Mouse (Mus musculus) hindbrain, postnatal 0 days (tissue): ENCODE data around the gene Xpo6. TPM values are rescaled to one million over a fixed set of nuclear protein-coding genes. Genes with fewer than 3 reads are reported as not detected.

ENCODE experiments used
- ATAC-seq: fragments of 200-750 bp; cut with Nextera tagmentation; 2 replicates; pipeline ENCODE4 v1.8.0; 2017; ENCODE audit warnings: mild to moderate bottlenecking, moderate TSS enrichment, moderate library complexity
- DNase-seq: peaks from one replicate; pipeline ENCODE4 v3.0.0-alpha.2; 2015; ENCODE audit warnings: low spot score
- H3K27ac ChIP-seq: fragments of 300-500 bp; sonication (generic); 2 replicates; pipeline ENCODE4 v1.5.1; 2014; ENCODE audit warnings: mild to moderate bottlenecking
- H3K27me3 ChIP-seq: fragments of 300-500 bp; sonication (generic); 2 replicates; pipeline ENCODE4 v1.6.1; 2014; ENCODE audit warnings: low read length, mixed read lengths; ENCODE audit not compliant: insufficient read depth
- H3K36me3 ChIP-seq: fragments of 300-500 bp; sonication (generic); 2 replicates; pipeline ENCODE4 v1.6.1; 2014; ENCODE audit warnings: low read length, mixed read lengths; ENCODE audit not compliant: insufficient read depth
- H3K4me1 ChIP-seq: fragments of 300-500 bp; sonication (generic); 2 replicates; pipeline ENCODE4 v1.6.1; 2014; ENCODE audit warnings: antibody characterized with exemption, low read length, mixed read lengths; ENCODE audit not compliant: insufficient read depth
- H3K4me2 ChIP-seq: fragments of 300-500 bp; sonication (generic); 2 replicates; pipeline ENCODE4 v1.6.1; 2014; ENCODE audit warnings: low read depth, mild to moderate bottlenecking, low read length, moderate library complexity, mixed read lengths
- H3K4me3 ChIP-seq: fragments of 300-500 bp; sonication (generic); 2 replicates; pipeline ENCODE4 v1.5.1; 2014; ENCODE audit warnings: low read length
- H3K9ac ChIP-seq: fragments of 300-500 bp; sonication (generic); replicated peaks from 2 replicates; pipeline ENCODE4 v1.6.1; 2014; ENCODE audit warnings: mild to moderate bottlenecking, low read length, moderate library complexity, mixed read lengths
- H3K9me3 ChIP-seq: fragments of 300-500 bp; sonication (generic); 2 replicates; pipeline ENCODE4 v1.6.1; 2016; ENCODE audit warnings: low read length, mixed read lengths
- CTCF ChIP-seq: IDR thresholded peaks from 2 replicates; pipeline ENCODE4 v1.5.1; 2016; ENCODE audit warnings: antibody characterized with exemption, control low read depth, low read depth
- WGBS: fragments of 180-500 bp; shearing (Covaris S2); extraction: QIAGEN DNeasy Blood & Tissue Kit; methylation state at CpG from one replicate; pipeline ENCODE4 v1.1.7; 2014; 5-methylcytosine and 5-hydroxymethylcytosine counted together
- polyA plus RNA-seq: library from polyadenylated mRNA; unstranded; fragments of >200 nt; fragmentation: Nextera tagmentation; extraction: Ambion mirVana; gene quantifications from 2 replicates; pipeline ENCODE4 v1.2.1, GENCODE M21; 2015
- total RNA-seq: library from RNA; depleted of rRNA; stranded (reverse); fragments of >200 nt; gene quantifications from 2 replicates; pipeline ENCODE4 v1.2.3, GENCODE M21; 2014

Xpo6 gene
- total and polyA plus RNA-seq, 2 experiments from 2014 or later, result 45.4 to 124 TPM

DNA sequence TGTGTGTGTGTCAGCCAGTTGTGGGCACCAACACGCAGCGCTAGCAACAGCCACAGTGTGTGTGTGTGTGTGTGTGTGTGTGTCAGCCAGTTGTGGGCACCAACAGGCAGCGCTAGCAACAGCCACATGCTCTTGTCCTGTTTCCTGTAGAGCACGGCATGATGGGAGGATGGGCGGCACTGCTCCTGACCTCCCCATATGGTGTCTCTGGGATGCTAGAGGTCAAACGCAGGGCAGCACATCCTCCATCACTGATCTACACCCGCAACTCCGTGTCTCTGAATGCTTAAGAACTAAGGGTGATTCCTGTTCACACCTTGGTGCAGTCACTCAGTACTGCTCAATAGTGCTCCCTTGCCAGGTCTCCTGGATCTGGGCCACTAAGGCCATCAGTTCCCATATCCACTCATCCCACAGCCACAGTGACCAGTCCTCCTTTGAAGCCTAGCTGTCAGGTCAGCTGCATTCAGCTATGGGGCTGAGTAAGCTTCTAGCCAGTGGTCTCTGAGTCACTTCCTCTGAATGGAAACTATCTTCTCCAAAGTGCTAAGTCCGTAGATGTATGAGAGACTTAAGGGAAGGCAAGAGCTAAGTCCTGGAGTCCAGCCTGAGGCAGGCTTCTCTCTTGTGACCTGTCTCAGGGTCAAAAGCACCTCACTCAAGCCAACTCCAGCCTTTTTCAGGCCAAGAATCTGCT is 102.9 kb downstream of the Xpo6 start:
- Histone ChIP-seq H3K4me1 (no peaks in the 10 kb centered on the region), H3K4me3 (no peak overlapping the region), H3K27me3 (no peaks in the 10 kb centered on the region), H3K36me3 (peaks cover 37% of the 10 kb centered on the region; the same call in 1 of the 2 replicates), H3K4me2 (no peak overlapping the region), H3K9me3 (no peaks in the 10 kb centered on the region), H3K27ac (no peak overlapping the region), H3K9ac (no peak overlapping the region)
- ATAC-seq (no peak), DNase-seq (no peak)
- WGBS, result 86% methylated on average over 7 of the region's 9 CpGs
- TF ChIP-seq CTCF, result no peak

- no peak for DNase-seq
- H3K4me3 ChIP-seq, result no peak overlapping the region
Measured at GRCm38 (mm10) chr7:126096596-126096995, 103.7 kb downstream of the Xpo6 start.

DNA sequence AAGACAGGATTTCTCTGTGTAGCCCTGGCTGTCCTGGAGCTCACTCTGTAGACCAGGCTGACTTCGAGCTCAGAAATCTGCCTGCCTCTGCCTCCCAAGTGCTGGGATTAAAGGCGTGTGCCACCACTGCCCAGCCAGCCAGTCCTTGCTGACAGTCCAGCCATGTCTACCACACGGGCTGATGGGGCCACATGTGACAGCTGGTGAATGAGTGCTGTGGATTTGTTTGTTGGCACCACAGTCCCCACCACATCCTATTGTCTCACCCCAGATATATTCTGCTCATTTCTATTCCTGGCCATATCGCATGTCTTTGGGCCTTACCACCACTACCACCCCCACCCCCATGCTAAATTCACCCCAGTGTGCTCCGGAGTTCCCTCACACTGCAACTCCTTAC is 105.6 kb downstream of the Xpo6 start:
- H3K9ac ChIP-seq, result no peak overlapping the region
- H3K4me2 ChIP-seq, result no peak overlapping the region
- no peaks in the 10 kb centered on the region for H3K27me3 ChIP-seq
- H3K27ac ChIP-seq, result no peak overlapping the region
- no peak overlapping the region for H3K4me3 ChIP-seq
- no peak for TF ChIP-seq CTCF
- DNase-seq, result no peak
- no peak for ATAC-seq
- no peaks in the 10 kb centered on the region for H3K4me1 ChIP-seq
- WGBS, result 90% methylated on average over 5 of the region's 5 CpGs
- H3K36me3 ChIP-seq, result peaks cover 14% of the 10 kb centered on the region; the same call in 1 of the 2 replicates
- H3K9me3 ChIP-seq, result no peaks in the 10 kb centered on the region

More at GRCm38 (mm10) chr7:126096596-126096995, 103.7 kb downstream of the Xpo6 start:
- Histone ChIP-seq H3K27ac (no peak overlapping the region), H3K4me1 (no peaks in the 10 kb centered on the region), H3K9me3 (no peaks in the 10 kb centered on the region), H3K27me3 (no peaks in the 10 kb centered on the region), H3K36me3 (peaks cover 30% of the 10 kb centered on the region; the same call in 1 of the 2 replicates), H3K4me2 (no peak overlapping the region), H3K9ac (no peak overlapping the region)
- WGBS, result 82% methylated on average over 5 of the region's 5 CpGs
- no peak for TF ChIP-seq CTCF
- ATAC-seq, result no peak

GRCm38 (mm10) chr7:126093162-126093561 is 107.1 kb downstream of the Xpo6 start:
- H3K9ac ChIP-seq, result no peak overlapping the region

DNA sequence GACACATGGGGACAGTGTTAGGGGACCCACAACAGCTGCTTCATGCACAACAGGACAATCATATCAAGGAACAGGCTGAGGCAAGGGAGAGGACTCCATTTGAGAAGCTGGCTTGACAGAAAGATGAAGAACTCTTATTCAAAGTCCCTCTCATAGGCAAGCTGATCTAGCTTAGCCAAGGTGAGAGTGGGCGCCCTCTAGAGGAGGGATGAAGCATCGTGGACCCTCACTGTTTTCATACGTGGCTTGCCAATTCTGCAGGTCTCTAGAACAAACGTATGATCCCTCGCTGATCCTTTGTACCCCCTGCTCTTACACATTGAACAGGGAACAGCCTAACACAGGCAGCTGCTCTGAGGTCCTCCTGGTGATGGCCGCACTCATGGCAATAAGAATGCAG is 110.5 kb downstream of the Xpo6 start:
- H3K9ac ChIP-seq, result no peak overlapping the region

More at GRCm38 (mm10) chr7:126093162-126093561, 107.1 kb downstream of the Xpo6 start:
- Histone ChIP-seq H3K27ac (no peak overlapping the region), H3K27me3 (no peaks in the 10 kb centered on the region), H3K4me2 (no peak overlapping the region), H3K4me3 (no peak overlapping the region), H3K4me1 (no peaks in the 10 kb centered on the region), H3K36me3 (0 out of 2 replicates have a peak, but pooled peaks cover 4% of the 10 kb centered on the region), H3K9me3 (no peaks in the 10 kb centered on the region)
- ATAC-seq (no peak), DNase-seq (no peak)
- no peak for TF ChIP-seq CTCF
- 36% methylated on average over 3 of the region's 3 CpGs for WGBS

DNA sequence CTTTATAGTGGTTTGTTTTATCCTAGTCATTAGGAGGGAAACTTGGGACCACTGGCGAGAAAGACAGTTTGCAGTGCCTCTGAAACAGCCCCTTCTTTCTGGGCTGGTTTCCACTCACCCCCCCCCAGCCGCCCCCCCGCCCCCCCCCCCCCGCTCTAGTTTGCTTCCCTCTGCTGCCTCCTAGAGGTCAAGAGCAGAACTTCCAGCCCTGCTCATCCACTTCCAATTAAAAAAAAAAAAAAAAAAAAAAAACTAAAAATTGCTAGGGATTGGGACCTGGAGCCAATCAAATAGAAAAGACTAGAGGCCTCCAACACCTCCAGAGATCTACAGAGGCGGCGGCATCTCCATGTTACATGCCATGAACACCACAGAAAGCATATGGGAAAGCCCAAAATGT is 112.1 kb downstream of the Xpo6 start:
- H3K4me3 ChIP-seq, result no peak overlapping the region
- no peak overlapping the region for H3K4me2 ChIP-seq
- H3K9ac ChIP-seq, result no peak overlapping the region
- no peaks in the 10 kb centered on the region for H3K36me3 ChIP-seq
- WGBS, result 25% methylated on average over 4 of the region's 6 CpGs
- H3K27me3 ChIP-seq, result no peaks in the 10 kb centered on the region
- peaks cover 9% of the 10 kb centered on the region; the same call in 1 of the 2 replicates for H3K4me1 ChIP-seq
- ATAC-seq, result no peak
- H3K27ac ChIP-seq, result no peak overlapping the region
- peak; percentile 38; the same call in 1 of the 2 replicates for TF ChIP-seq CTCF
- peak; percentile 67 for DNase-seq
- H3K9me3 ChIP-seq, result no peaks in the 10 kb centered on the region

More for the DNA sequence above, 110.5 kb downstream of the Xpo6 start:
- H3K4me3 ChIP-seq, result no peak overlapping the region
- 0 out of 2 replicates have a peak, but pooled peaks have one; percentile 5 for ATAC-seq
- no peaks in the 10 kb centered on the region for H3K9me3 ChIP-seq
- no peaks in the 10 kb centered on the region for H3K4me1 ChIP-seq
- WGBS, result 13% methylated on average over 6 of the region's 6 CpGs
- peak; percentile 94 for TF ChIP-seq CTCF
- H3K27ac ChIP-seq, result no peak overlapping the region
- no peak overlapping the region for H3K4me2 ChIP-seq
- no peaks in the 10 kb centered on the region for H3K36me3 ChIP-seq
- DNase-seq, result peak; percentile 89
- no peaks in the 10 kb centered on the region for H3K27me3 ChIP-seq

DNA sequence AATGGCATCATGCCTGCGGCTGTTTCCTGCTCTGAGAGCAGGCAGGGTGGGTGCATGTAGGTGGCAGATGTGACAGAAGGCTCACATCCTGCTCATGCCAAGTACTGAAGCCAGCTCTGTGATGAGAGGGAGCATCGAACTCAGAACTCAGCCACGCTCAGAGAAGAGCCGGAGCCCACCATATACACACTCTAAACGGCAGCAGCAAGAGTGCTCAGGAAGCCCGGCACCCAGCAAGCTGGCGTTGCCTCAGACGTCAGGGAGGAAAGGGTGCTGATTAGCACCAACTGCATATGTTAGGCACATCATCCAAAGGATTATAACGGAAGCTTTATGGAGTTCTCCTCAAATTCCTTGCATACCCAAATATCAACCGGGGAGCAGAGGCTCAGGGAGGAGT is 112.7 kb downstream of the Xpo6 start:
- no peaks in the 10 kb centered on the region for H3K27me3 ChIP-seq
- H3K27ac ChIP-seq, result no peak overlapping the region
- H3K4me1 ChIP-seq, result peaks cover 9% of the 10 kb centered on the region; the same call in 1 of the 2 replicates
- H3K36me3 ChIP-seq, result no peaks in the 10 kb centered on the region
- WGBS, result 59% methylated on average over 10 of the region's 10 CpGs
- no peak overlapping the region for H3K9ac ChIP-seq
- H3K9me3 ChIP-seq, result no peaks in the 10 kb centered on the region
- no peak overlapping the region for H3K4me3 ChIP-seq
- no peak for DNase-seq
- no peak for TF ChIP-seq CTCF
- no peak overlapping the region for H3K4me2 ChIP-seq
- no peak for ATAC-seq
